Mouse (Mus musculus) v-Abl transformed pro-B cells (cell line): Measurements from ENCODE around the gene Nfkbiz.

Experiments
- in situ Hi-C, 2 experiments: fragments of 400-800 bp; cut with MboI; formaldehyde crosslinking; loops; one replicate each; pipeline ENCODE4 v1.15.1; 2025; ENCODE audit not compliant: unreplicated experiment in 2 of 2

Gene Nfkbiz

DNA sequence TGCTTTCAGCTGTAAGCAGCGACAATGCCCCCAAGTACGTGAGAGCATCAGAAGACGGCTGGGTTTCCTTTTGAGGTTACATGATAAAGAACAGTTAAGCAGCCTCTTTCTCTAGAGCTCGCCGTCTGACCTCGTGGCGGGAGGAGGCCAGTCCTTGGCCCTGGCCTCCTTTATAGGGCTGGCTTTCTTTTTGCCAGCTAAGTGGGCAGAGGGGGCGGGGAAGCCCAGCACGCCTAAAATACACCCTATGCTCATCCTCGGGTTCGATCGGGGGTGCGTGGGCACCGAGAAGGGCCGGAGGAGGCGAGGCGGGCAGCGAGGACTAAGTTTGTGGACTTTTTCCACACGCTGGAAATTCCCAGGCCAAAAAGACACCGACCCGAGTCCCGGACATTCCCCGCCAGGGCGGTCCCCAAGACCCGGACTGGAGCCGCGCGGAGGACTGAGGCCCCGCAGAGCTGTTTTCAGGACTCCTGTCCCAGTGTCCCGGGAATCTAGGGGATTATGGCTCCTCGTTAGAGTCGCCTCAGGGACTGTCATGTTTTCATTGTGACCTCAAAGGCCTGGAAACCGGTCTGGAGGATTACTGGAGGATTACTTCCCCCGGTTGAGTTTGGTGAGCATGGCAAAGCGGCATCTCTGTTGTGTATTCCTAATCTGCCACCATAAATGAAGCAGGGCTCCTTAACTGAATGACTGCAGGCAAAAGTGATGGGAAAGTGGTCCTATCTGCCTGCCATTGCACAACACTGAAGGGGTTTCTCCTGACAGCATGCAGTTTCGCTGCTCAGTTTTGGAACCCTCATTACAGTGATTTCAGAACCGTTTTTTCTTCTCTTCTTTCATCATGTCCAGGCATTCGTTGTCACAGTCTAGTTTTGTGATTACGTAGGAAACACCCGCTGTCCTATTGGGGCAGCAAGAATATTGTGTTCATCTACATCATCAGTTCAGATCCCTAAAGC is at the start of gene Nfkbiz:
Gene Nfkbiz (minus strand): TSS at position 390 of the 965 bp plus-strand sequence.
- in situ Hi-C loops: loop anchor here in 1 of 2 experiments (10.0 kb wide), 1 partner anchor 204 kb away; no protein-coding TSS in a partner anchor

DNA sequence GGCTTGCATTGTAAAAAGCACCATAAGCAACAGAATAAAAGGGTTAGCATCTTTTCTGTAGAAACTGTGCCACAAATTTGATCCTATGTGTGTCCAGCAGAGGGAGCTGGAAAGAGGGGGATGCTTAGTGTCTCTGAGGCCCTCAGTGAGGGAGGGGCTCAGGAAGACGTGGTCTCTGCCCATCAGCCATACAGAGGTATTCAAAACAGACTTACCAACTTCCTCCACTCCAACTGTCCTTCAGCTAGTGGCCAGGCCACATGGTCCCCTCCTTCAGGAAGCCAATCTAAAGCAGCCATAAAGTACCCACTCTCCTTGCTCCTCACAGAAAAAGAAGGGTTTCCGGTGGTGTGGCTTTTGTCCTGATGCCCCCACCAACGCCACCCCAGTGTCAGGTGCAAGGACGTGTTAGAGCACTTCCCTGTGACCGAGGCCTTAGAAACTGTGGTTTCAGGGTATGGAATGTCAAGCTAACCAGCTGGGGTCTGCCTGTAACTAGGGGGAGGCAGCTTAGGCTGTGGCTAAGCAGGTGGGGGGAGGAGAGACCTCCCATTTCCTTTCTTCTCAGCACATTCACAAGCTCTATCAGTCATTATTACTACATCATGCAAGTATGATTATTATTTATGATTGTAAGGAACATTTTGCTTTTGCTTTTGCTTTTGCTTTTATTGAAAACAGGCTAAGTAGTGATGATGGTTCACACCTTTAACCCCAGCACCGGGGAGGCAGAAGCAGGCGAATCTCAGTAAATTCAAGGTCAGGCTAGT is 49.3 kb upstream of the Nfkbiz start:
- in situ Hi-C loops: loop anchor here (5.0 to 25.0 kb wide), 5 partner anchors 179 to 1207 kb away; partner anchors contain the start of gene Tfg (in 1 of the 2)

GRCm38 (mm10) chr16:55884246-55884645 is 45.5 kb upstream of the Nfkbiz start:
- in situ Hi-C loops: loop anchor here (5.0 to 25.0 kb wide), 5 partner anchors 248 to 1211 kb away; partner anchors contain the start of gene Tfg (in 1 of the 2)

- in situ Hi-C loops: loop anchor here in 1 of 2 experiments (25.0 kb wide), 1 partner anchor 836 kb away; the partner anchor contains the start of gene Tfg
These were observed 37.3 kb upstream of the Nfkbiz start for GRCm38 (mm10) chr16:55876025-55876424.

GRCm38 (mm10) chr16:55863832-55864231 is 25.1 kb upstream of the Nfkbiz start:
- in situ Hi-C loops: loop anchor here (5.0 to 25.0 kb wide), 3 partner anchors 342 to 1223 kb away; no protein-coding TSS in a partner anchor

DNA sequence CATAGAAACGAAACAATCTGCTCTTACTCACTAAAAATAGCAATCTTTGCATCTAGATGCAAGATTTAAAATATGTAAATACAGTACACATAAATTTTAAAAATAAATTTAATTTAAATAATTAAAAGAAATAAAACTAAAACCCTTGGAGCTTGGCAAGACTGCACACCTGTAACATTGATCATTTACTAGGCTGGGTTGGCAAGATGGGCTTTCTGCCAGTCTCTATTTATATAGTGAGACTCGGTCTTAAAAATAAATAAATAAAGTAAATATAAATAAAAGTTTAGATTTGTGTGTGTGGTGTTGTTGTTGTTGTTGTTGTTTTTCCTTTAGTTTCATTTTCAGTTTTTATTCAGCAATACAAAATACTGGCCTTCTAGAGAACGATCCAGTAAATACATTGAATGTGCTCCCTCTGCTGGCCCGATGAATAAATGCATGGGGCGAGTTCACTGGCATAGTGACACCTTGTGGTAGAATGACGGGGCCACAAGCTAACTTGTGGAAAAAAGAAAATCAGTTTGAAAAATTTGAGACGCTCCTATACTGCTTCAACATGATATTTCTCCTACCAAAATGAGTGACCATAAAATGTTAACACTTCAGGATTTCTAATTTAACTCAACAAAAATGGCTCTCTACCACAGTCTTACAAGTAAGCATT is 24.6 kb upstream of the Nfkbiz start:
- in situ Hi-C loops: loop anchor here (5.0 to 25.0 kb wide), 3 partner anchors 341 to 1224 kb away; no protein-coding TSS in a partner anchor

- in situ Hi-C loops: loop anchor here (5.0 to 25.0 kb wide), 3 partner anchors 339 to 1226 kb away; no protein-coding TSS in a partner anchor
These were observed 22.4 kb upstream of the Nfkbiz start for GRCm38 (mm10) chr16:55861104-55861503.

DNA sequence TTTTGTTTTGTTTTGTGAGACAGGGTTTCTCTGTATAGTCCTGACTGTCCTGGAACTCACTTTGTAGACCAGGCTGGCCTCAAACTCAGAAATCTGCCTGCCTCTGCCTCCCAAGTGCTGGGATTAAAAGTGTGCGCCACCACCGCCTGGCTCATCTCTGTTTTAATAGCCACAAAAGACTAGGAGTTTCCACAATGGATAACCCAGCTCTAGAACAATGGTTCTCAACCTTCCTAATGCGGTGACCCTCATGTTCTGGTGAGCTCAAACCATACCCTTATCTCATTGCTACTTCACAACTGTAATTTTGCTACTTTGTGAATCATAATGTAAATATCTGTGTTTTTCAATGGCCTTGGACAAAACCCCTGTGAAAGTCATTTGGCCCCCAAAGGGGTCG is 20.7 kb upstream of the Nfkbiz start:
- in situ Hi-C loops: loop anchor here (5.0 to 25.0 kb wide), 3 partner anchors 337 to 1228 kb away; no protein-coding TSS in a partner anchor

DNA sequence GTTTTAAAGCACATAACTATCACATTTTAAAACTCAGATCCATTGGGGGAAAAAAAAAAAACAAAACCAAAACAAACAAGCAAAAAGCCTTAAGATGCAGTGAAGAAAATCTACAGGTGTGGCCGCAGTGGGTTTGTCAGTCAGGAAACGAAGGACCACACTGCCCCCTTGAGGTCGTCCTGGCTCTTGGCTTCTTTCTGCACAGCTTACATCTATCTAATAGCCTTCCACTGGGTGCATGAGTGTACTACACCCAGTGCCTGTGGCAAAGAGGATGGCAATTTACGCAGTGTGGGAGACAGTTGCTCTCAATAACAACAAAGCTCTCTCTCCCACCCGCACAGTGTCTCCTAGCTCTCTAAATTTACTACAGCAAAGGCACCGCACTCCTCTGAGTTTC is 19.8 kb upstream of the Nfkbiz start:
- in situ Hi-C loops: loop anchor here (5.0 to 25.0 kb wide), 3 partner anchors 336 to 1229 kb away; no protein-coding TSS in a partner anchor

DNA sequence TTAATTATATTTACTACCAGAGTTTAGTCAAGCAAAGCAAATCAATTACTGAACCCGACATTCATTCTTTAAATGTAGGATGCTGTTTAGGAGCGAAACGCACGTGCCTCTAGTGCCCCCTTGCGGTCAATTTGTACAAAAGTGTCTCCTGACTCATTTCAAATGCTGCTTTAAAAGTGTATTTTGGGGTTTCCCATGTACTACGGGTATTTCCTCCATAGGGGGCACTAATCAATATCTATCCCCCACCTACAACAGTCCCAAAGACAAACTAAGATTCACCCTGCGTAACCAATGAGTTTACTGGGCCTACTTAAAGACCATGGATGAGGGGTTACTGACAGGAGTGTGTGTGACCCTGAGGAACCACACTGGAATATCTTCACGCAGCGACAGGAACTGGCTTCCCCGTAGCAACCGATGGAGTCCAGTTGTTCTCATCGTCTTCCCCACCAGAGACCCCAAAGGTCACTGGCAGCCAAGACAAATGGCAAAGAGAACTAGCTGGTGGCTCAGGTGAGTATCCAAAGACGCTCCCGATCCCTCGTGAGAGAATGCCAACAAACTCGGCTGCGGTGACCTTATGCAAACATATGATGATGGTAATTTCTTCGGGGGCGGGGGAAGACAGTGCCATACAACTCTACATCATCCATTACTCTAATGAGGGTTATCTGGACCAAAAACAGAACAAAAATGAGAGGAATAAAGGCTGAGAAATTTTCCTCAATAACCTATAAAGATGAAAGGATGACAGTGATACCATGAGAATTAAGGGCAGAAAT is 14.4 kb upstream of the Nfkbiz start:
- in situ Hi-C loops: loop anchor here (25.0 kb wide), 2 partner anchors 641 to 1234 kb away; no protein-coding TSS in a partner anchor

GRCm38 (mm10) chr16:55852515-55852914 is 13.8 kb upstream of the Nfkbiz start:
- in situ Hi-C loops: loop anchor here (25.0 kb wide), 2 partner anchors 640 to 1235 kb away; no protein-coding TSS in a partner anchor

DNA sequence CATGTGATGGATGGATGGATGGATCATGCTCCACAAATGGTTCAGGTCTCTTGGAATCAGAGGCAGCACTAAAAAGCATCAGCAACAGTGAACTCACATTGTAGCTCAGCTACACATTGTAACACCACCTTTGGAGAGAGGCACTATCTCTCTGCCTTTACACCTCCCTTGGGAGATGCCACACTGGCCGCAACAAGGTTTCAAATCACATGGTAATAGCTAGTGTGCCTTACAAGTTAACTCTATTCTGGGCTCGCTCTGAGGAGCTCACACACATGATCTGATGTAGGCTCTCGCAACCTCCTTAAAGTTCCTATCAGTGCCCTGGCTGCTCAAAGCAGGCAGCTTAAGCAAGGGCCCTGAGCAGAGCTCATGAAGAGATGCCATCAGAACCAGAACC is 11.8 kb upstream of the Nfkbiz start:
- in situ Hi-C loops: loop anchor here (25.0 kb wide), 2 partner anchors 638 to 1237 kb away; no protein-coding TSS in a partner anchor

GRCm38 (mm10) chr16:55847679-55848078 is 9.0 kb upstream of the Nfkbiz start:
- in situ Hi-C loops: no loop called here

GRCm38 (mm10) chr16:55844847-55845246 is 6.1 kb upstream of the Nfkbiz start:
- in situ Hi-C loops: no loop called here

GRCm38 (mm10) chr16:55843919-55844318 is 5.2 kb upstream of the Nfkbiz start:
- in situ Hi-C loops: no loop called here

DNA sequence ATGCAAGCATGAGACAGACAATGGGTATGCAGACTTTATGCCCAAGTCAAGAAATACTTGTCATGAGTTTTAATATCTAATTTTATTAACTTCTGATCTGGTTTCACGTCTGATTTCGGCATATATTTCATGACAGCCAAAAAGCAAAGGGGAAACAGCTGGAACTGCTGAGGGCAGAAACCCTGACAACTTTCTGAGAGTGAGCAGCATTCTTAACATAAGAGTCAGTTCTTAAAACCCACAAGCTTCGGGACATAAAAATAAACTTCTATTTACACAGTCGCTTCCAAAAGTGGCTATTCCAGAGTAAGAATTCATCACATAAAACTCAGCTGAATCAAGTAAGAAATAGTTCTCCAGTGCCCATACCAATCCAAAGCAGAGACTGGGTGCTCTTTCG is 4.4 kb upstream of the Nfkbiz start:
- in situ Hi-C loops: no loop called here

DNA sequence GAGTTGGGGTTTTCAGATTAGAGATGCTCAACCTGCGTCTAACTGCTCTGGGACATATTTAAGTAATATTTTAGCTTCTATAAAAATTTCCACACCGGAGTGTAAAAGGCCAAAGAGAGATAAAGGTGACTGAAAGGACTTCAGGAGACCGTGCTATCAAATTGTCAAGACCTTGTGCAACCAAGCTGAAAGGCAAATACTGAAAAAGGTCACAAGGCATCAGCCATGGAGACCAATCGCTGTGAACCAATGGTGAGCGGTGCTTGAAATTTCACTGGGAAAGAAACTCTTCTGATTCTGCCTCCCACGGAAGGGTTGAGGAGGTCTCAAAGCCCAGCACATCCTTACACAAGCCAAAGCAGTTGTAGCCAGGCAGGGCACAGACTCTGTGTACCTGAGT is 2.8 kb upstream of the Nfkbiz start:
- in situ Hi-C loops: no loop called here

- in situ Hi-C loops: loop anchor here in 1 of 2 experiments (10.0 kb wide), 1 partner anchor 203 kb away; no protein-coding TSS in a partner anchor
These were observed 580 bp downstream of the Nfkbiz start for GRCm38 (mm10) chr16:55838129-55838509.

- in situ Hi-C loops: loop anchor here in 1 of 2 experiments (10.0 kb wide), 1 partner anchor 203 kb away; no protein-coding TSS in a partner anchor
These were observed 1.0 kb downstream of the Nfkbiz start for GRCm38 (mm10) chr16:55837653-55838052.
